Mouse (Mus musculus) large intestine, adult 2 months (tissue): ENCODE data around the gene Tmprss11c. TPM values are rescaled to one million over a fixed set of nuclear protein-coding genes. Genes with fewer than 3 reads are reported as not detected.
"Not testable (repeated sequence)": the region's sequence is repeated elsewhere in the genome, so short reads cannot be mapped to it uniquely, and the experiment has no call there.

Experiments
- DNase-seq: peaks from one replicate; pipeline ENCODE4 v3.0.0-alpha.2; 2012; ENCODE audit warnings: low read depth, low spot score
- WGBS: fragments of 180-500 bp; shearing (Covaris S2); methylation state at CpG from one replicate; pipeline ENCODE4 v1.1.7; 2018; 5-methylcytosine and 5-hydroxymethylcytosine counted together
- polyA plus RNA-seq: library from polyadenylated mRNA; depleted of rRNA; stranded (reverse); fragments of >200 nt; gene quantifications from 2 replicates; pipeline ENCODE4 v1.2.3, GENCODE M21; 2012; rRNA removed

Tmprss11c gene
- polyA plus RNA-seq = not detected in 2 replicates

- DNase-seq = no peak
- WGBS = 74% methylated on average over 4 of the region's 4 CpGs
Observed at GRCm38 (mm10) chr5:86289208-86289607, at the start of gene Tmprss11c. TSS of gene Tmprss11c (minus strand) at chr5:86289308.

- 49% methylated on average over 30 of the region's 30 CpGs for WGBS
- DNase-seq = not testable (repeated sequence)
Observed at GRCm38 (mm10) chr5:86318018-86318956, 29.2 kb upstream of the Tmprss11c start.

GRCm38 (mm10) chr5:86306116-86306515 lies 17.0 kb upstream of the Tmprss11c start:
- 47% methylated on average over 5 of the region's 5 CpGs for WGBS
- no peak for DNase-seq

- 78% methylated on average over 8 of the region's 8 CpGs for WGBS
- DNase-seq = no peak
Observed at GRCm38 (mm10) chr5:86303877-86304276, 14.8 kb upstream of the Tmprss11c start.

GRCm38 (mm10) chr5:86246559-86246958 lies 42.5 kb downstream of the Tmprss11c start:
- WGBS = 90% methylated on average over 11 of the region's 11 CpGs

GRCm38 (mm10) chr5:86244880-86245279 lies 44.2 kb downstream of the Tmprss11c start:
- 20% methylated on average over 1 of the region's 1 CpGs for WGBS
- no peak for DNase-seq

More at GRCm38 (mm10) chr5:86246559-86246958, 42.5 kb downstream of the Tmprss11c start:
- DNase-seq = no peak

GRCm38 (mm10) chr5:86244275-86244674 lies 44.8 kb downstream of the Tmprss11c start:
- 61% methylated on average over 3 of the region's 3 CpGs for WGBS
- DNase-seq = no peak

GRCm38 (mm10) chr5:86227156-86227853 lies 61.8 kb downstream of the Tmprss11c start:
- WGBS = 69% methylated on average over 5 of the region's 5 CpGs
- no peak for DNase-seq

GRCm38 (mm10) chr5:86197801-86198200 lies 91.3 kb downstream of the Tmprss11c start, which contains the start of gene Gnrhr:
TSS of gene Gnrhr (minus strand) at chr5:86197901.
- 90% methylated on average over 10 of the region's 10 CpGs for WGBS

GRCm38 (mm10) chr5:86191356-86191755 lies 97.8 kb downstream of the Tmprss11c start:
- no peak for DNase-seq
- 8% methylated on average over 4 of the region's 4 CpGs for WGBS

More at GRCm38 (mm10) chr5:86197801-86198200, 91.3 kb downstream of the Tmprss11c start, which contains the start of gene Gnrhr:
- no peak for DNase-seq

GRCm38 (mm10) chr5:86190770-86191169 lies 98.3 kb downstream of the Tmprss11c start:
- DNase-seq = no peak
- 22% methylated on average over 5 of the region's 5 CpGs for WGBS

GRCm38 (mm10) chr5:86190290-86190689 lies 98.8 kb downstream of the Tmprss11c start:
- no peak for DNase-seq

GRCm38 (mm10) chr5:86187441-86187840 lies 101.7 kb downstream of the Tmprss11c start:
- WGBS = 55% methylated on average over 6 of the region's 6 CpGs
- DNase-seq = no peak

More at GRCm38 (mm10) chr5:86190290-86190689, 98.8 kb downstream of the Tmprss11c start:
- 59% methylated on average over 15 of the region's 15 CpGs for WGBS

Other genes starting within 250 kb of the Tmprss11c start
- gene Cenpc1, start 223.7 kb downstream of the Tmprss11c start, polyA plus RNA-seq = 2.6 and 3.0 TPM in 2 replicates
- 0.51 and 1.1 TPM in 2 replicates for gene Stap1, start 217.6 kb downstream of the Tmprss11c start, polyA plus RNA-seq
- 1.3 and 2.2 TPM in 2 replicates for gene Uba6, start 116.5 kb downstream of the Tmprss11c start, polyA plus RNA-seq
- gene Gnrhr, start 91.4 kb downstream of the Tmprss11c start, polyA plus RNA-seq = not detected in 2 replicates
- gene Tmprss11d, start 84.1 kb upstream of the Tmprss11c start, polyA plus RNA-seq = not detected in 2 replicates
- not detected in 2 replicates for gene Tmprss11a, start 179.7 kb upstream of the Tmprss11c start, polyA plus RNA-seq
- gene Tmprss11g, start 229.3 kb upstream of the Tmprss11c start, polyA plus RNA-seq = not detected in 2 replicates